Mouse (Mus musculus) layer of hippocampus, adult 8-10 months (tissue): ENCODE measurements at regions not wholly inside any gene's neighbourhood (a gene's known extent, or its start where the extent isn't known, plus 50 kb on each side); places are given as distances from the start of the nearest gene placed in this dataset.

Experiments used
- DNase-seq, 2 experiments: peaks; one replicate each; pipeline ENCODE4 v3.0.0; 2022; ENCODE audit warnings: low spot score in 2 of 2

- DNase-seq: no peak
These were observed 162.8 kb downstream of the Hibadh start for GRCm38 (mm10) chr6:52477380-52477779.

GRCm38 (mm10) chr6:52478624-52479023, 161.6 kb downstream of the Hibadh start:
- no peak for DNase-seq

GRCm38 (mm10) chr6:52479200-52479599, 161.0 kb downstream of the Hibadh start:
- no peak for DNase-seq

- DNase-seq: no peak
These were observed 158.2 kb downstream of the Hibadh start for GRCm38 (mm10) chr6:52481975-52482374.

- DNase-seq: no peak
These were observed 154.0 kb downstream of the Hibadh start for GRCm38 (mm10) chr6:52486146-52486545.

GRCm38 (mm10) chr6:52486655-52487054, 153.5 kb downstream of the Hibadh start:
- DNase-seq: no peak

- no peak for DNase-seq
These were observed 152.3 kb downstream of the Hibadh start for GRCm38 (mm10) chr6:52487861-52488260.

GRCm38 (mm10) chr6:52490264-52490775, 149.9 kb downstream of the Hibadh start:
- DNase-seq: no peak

GRCm38 (mm10) chr6:52495301-52495700, 144.9 kb downstream of the Hibadh start:
- DNase-seq: no peak

GRCm38 (mm10) chr6:52495855-52496254, 144.3 kb downstream of the Hibadh start:
- no peak for DNase-seq
